Mouse (Mus musculus) embryo, embryonic 11.5 days (tissue): ENCODE data around the gene Gm26657.

ENCODE experiments used
- DNase-seq: peaks from one replicate; pipeline ENCODE4 v3.0.0-alpha.2; 2012; ENCODE audit warnings: low read depth, low spot score

Gene Gm26657

GRCm38 (mm10) chr4:56740020-56740485 is at the start of gene Gm26657:
Gene Gm26657, plus strand, starts transcription at chr4:56740070.
- no peak for DNase-seq

GRCm38 (mm10) chr4:56696401-56696800 is 43.5 kb upstream of the Gm26657 start:
- DNase-seq, result no peak

DNA sequence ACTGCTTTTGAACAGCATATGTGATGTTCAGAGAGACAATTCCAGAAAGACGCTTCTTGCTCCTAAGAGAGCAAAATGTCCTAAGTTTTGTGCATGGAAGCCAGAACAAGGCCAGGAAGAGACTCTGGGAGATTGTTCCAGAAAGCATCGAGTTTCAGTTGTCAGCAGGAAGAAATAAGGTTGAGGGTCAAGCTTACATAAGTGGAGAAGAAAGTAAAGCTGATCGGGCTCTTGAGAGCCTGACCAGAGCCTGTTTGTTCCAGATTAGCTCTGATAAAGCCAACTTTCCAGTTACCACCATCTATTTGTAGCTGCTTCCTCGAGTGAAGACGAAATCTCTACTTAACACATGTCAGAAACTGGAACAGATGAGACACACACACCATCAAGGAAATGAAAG is 41.2 kb upstream of the Gm26657 start:
- no peak for DNase-seq

GRCm38 (mm10) chr4:56702234-56702633 is 37.6 kb upstream of the Gm26657 start:
- no peak for DNase-seq

DNA sequence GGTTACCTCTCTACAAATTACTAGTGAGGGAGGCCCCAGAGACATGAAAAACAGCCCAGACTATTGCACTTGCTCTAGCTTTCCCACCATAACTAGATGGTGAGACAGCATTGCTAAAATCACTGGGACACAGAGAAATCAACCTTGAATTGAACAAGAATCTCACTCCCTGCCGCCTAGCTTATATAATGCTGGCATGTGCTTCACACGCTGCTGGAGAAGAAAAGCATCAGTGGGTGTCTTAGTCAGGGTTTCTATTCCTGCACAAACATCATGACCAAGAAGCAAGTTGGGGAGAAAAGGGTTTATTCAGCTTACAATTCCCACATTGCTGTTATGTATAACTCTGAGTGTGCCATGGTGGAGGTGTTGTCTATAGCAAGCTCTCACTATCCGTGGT is 26.7 kb upstream of the Gm26657 start:
- no peak for DNase-seq

GRCm38 (mm10) chr4:56716801-56717200 is 23.1 kb upstream of the Gm26657 start:
- no peak for DNase-seq

GRCm38 (mm10) chr4:56717932-56718331 is 21.9 kb upstream of the Gm26657 start:
- no peak for DNase-seq

DNA sequence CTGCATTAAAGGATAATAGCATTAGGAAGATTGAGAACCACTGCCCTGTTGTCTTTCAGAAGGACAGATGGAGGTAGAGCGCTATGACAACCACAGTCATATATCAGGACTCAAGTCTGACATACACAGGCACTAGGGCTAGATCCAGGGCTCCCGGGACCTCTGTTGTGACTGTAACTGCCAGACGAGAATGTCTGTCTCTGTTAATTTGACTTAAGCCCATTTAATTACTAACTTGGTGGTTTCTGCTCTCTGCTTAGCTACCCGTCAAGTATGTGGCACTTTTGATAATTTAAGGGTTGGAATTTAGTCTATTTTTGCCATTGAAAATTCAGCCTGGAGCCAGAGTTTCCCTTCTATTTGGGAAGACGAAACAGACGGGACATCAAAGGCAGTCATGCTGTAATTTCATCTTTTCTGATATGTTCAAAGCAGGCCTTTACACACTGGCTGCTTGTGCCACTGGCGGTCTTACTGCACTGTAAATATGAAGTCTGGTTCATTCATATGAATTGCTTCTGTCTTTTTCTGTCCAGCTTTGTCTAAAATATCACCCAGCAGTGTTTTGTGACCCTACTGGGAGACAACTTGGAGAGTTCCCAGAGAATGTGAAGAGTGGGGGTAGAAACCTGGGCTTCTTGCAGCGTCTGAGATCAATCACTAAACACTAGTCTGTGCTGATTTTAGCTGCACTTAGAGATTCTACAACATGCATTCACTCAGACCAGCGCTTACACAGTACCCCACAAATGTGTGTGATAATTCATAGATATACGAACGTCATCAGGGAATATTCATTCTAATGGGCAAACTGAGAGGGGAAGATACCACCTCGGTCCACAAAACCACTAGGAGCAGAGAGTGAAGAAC is 21.1 kb upstream of the Gm26657 start:
- DNase-seq, result no peak

GRCm38 (mm10) chr4:56719456-56719855 is 20.4 kb upstream of the Gm26657 start:
- DNase-seq, result no peak

- DNase-seq, result no peak
Measured at GRCm38 (mm10) chr4:56720403-56720802, 19.5 kb upstream of the Gm26657 start.

DNA sequence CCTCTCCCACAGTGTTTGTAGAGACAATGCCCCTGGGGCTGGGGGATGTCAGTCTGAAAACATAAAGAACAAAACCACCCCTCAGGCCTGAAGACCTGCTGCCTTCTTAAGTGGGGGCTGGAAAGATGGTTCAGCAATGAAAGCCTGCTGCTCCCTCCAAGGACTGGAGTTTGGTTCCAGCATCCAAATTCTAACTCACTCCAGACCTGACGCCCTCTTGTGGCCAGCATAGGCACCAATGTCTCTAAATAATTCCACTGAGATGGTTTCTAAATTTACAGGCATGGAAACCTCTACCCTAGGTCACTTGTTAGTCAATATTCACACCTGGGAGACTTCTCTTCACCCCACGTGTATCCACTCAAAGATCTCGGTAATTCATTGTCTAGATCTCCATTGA is 18.4 kb upstream of the Gm26657 start:
- DNase-seq, result peak; percentile 20

DNA sequence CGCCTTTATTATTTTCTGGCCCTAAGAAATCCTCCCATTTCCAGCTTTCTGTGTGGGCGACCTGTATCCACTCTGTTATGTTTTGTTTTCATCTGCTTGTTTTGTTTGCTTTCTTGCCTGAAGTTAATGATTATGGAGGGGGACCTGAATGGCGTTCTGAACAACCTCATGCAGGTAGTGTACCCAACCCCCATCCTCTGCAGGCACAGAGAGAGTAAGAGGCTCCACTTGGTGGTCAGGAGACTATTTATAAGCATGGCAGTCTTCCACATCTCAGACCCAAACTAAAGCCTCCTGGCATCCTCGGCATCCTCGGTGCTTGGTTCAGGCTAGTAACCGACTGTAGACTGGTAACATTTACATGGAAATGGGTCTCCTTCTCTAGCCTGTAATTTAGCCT is 17.5 kb upstream of the Gm26657 start:
- DNase-seq, result no peak

DNA sequence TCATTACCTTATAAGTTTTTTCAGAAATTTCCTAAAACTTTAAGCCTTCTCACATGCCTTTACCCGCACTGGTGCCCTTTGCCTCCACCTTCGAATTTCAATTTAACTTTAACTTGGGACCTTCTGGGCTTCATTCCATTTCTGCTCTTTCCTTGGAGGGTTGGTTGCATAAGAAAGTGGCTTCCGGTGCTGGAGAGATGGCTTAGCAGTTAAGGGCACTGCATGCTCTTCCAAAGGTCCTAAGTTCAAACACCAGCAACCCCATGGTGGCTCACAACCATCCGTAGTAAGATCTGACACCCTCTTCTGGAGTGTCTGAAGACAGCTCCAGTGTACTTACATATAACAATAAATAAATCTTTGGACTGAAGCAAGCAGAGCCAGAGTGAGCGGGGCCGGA is 16.6 kb upstream of the Gm26657 start:
- DNase-seq, result no peak

DNA sequence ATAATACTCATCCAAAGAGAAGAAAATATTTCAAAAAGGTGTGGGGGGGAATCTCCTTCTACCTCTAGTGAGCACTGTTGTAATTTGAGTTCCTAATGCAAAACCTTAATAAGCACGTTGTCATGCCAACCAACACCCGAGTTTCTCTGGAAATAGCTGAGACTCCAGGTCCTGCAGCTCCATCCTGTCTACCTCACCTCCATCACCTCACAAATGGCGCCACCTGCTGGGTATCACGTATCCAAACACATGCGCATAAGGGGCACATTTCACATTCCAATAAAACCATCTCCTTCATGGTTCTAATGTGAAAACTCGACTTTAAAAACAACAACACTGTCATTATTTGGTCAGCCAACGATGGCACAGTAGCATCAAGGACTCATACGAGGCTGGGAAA is 14.0 kb upstream of the Gm26657 start:
- no peak for DNase-seq

DNA sequence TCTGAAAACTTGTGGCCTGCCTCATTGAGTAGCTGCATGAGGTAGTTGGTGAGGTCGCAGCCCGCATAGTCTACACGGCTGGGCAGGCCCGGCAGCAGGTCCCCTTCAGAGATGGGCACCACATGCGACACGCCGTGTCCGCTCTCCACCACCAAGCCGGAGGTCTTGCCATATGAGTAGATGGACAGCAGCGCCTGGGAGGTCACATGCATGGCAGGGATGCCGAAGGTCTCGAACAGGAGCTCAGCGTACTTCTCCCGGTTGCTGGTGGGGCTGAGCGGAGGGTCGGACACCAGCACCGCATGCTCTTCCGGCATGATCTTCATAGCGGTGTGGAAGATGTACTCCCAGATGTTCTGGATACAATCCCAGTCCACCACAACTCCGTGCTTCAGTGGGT is 741 bp downstream of the Gm26657 start:
- DNase-seq, result no peak

DNA sequence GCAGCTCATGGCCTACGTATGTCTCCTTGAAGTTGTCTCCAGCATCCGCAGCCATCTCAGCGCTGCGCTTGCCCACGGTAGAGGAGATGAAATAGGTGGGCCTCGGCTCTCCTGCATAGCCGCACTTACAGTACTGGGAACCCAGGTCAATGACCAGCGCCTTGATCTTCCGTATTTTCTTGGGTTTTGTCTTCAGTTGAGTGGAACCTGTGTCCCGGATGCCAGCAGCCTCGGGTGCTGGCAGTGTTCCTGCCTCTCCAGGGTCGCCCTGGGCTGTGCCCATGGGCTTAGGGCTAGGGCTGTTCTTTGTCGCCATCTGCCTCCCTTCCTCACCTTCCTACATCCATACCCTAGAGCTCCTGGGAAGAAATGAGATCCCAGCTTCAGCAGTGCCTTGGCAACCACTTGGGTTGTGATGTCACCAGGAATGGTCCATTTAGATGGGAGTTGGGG is 1.2 kb downstream of the Gm26657 start, which contains the start of gene Actl7b:
Actl7b (minus strand) TSS at position 403 of the 453 bp plus-strand sequence.
- no peak for DNase-seq

GRCm38 (mm10) chr4:56742698-56743097 is 2.8 kb downstream of the Gm26657 start:
- no peak for DNase-seq

DNA sequence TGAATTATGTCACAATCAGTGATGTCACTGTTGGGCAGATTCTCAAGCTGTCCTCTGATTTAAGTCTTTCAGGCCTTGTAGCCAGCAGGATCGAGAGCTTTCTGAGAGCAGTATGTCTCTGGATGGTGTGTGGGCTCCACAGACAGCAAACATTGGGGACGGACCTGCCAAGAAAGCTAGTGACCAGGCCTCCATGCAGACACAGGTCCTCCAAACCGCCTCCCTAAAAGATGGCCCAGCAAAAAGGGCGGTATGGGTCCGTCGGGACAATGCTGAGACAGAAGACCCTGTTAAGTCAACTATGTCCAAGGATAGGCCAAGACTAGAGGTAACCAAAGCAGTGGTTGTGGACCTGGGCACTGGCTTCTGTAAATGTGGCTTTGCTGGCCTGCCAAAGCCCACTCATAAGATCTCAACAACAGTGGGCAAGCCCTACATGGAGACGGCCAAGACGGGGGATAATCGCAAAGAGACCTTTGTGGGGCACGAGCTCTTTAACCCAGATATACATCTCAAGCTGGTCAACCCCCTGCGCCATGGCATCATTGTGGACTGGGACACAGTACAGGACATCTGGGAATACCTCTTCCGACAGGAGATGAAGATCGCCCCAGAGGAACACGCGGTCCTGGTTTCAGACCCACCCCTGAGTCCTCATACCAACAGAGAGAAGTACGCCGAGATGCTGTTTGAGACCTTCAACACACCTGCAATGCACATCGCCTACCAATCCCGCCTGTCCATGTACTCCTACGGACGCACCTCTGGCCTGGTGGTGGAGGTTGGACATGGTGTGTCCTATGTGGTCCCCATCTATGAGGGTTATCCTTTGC is 3.7 kb downstream of the Gm26657 start, which contains the start of gene Actl7a:
Actl7a (plus strand) TSS at position 51 of the 833 bp plus-strand sequence.
- no peak for DNase-seq

- DNase-seq, result no peak
Measured at GRCm38 (mm10) chr4:56746345-56746744, 6.5 kb downstream of the Gm26657 start.

DNA sequence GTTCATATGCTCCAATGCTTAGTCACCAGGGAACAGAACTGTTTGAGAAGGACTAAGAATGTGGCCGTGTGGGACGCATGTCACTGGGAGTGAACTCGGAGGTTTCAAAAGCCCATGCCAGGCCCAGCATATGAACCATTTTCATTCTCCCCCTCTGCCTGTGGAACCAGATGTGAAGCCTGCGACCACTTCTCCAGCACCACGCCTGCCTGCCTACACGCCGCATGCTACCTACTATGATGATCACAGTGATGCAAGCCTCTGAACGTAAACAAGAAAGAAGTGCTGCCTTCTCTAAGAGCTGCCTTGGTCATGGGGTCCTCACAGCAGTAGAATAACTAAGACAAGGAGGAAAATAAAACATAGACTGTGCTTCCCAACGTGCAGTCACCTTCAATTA is 7.6 kb downstream of the Gm26657 start:
- no peak for DNase-seq

GRCm38 (mm10) chr4:56756021-56756420 is 16.2 kb downstream of the Gm26657 start:
- no peak for DNase-seq

DNA sequence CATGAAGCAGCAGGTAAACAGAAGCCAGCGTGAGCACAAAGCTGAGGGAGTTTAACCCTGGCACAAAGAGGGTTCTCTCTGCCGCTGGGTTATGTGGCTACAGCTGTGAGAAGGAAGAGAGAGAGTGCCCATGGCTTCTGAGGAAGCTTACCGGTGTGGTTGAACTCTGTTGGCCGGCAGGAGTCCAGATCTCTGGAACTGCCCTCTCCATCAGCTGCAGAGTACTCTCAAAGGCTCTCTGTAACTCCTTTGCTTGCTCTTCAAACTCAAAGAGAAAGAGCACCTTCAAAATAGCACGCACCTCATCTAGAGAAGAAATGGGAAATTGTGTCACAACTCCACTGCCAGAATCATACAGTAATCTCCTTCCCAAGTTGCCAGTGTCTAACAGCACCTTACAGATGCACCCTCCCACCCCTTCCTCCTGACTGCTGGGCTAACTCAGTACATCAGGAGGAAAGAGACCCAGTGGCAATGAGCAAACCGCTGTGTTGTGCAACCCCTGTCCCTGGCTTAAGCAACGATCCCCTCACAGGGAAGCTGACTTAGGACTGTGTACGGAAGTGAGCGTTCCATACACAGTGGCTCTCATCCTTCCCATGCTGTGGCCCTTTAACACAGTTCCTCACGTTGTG is 17.2 kb downstream of the Gm26657 start:
- DNase-seq, result no peak
